Mouse (Mus musculus): ENCODE results near the gene Gm13696. TPM values are rescaled to one million over a fixed set of nuclear protein-coding genes. Genes with fewer than 3 reads are reported as not detected.

The Gm13696 gene
- not detected for polyA plus RNA-seq (2017; shearing (Covaris generic))

DNA sequence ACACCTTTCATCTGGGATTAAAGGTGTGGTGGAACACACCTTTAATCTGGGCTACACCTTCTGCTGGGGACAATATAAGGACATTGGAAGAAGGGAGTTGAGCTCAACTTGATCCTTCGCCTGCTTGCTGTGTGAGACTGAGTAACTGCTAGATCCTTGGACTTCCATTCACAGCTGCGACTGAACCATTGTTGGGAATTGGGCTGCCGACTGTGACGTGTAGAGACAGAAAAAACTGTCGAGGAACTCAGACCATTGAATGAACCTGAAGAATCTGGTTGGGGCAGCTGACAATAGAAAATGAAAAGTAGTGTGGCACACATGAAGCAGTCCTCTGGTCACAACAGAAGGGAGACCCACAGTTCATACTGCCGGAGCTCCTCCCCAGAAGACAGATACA is at the start of gene Gm13696:
TSS of gene Gm13696 (plus strand) at position 301 of the 400 bp plus-strand sequence.

DNA sequence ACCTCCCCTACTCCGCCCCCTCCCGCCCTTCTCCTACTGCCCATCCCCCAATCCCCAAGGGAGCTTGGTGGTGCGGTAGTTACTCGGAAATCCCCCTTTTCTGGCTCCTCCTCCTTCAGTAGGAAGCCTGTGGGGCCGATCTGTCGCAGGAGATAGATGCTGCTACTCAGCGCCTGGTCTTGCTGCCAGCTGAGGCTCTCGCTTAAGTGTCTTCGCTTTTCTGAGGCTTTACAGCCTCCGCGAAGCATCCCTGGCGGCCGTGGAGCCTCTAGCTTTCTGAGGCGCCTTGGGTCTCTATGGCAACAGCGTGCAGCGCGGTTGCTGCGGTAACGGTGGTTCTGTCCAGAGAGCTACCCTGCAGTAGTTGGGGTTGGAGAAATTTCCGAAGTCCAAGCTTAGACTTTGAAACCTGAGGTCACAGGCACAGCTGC is 32.0 kb upstream of the Gm13696 start, which contains the start of gene Zswim2:
TSS of gene Zswim2 (minus strand) at position 298 of the 431 bp plus-strand sequence.

DNA sequence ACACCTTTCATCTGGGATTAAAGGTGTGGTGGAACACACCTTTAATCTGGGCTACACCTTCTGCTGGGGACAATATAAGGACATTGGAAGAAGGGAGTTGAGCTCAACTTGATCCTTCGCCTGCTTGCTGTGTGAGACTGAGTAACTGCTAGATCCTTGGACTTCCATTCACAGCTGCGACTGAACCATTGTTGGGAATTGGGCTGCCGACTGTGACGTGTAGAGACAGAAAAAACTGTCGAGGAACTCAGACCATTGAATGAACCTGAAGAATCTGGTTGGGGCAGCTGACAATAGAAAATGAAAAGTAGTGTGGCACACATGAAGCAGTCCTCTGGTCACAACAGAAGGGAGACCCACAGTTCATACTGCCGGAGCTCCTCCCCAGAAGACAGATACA is 17.5 kb upstream of the Gm13696 start, which contains the start of gene Gm13698:
TSS of gene Gm13698 (plus strand) at position 301 of the 400 bp plus-strand sequence.

DNA sequence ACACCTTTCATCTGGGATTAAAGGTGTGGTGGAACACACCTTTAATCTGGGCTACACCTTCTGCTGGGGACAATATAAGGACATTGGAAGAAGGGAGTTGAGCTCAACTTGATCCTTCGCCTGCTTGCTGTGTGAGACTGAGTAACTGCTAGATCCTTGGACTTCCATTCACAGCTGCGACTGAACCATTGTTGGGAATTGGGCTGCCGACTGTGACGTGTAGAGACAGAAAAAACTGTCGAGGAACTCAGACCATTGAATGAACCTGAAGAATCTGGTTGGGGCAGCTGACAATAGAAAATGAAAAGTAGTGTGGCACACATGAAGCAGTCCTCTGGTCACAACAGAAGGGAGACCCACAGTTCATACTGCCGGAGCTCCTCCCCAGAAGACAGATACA is 11.7 kb upstream of the Gm13696 start, which contains the start of gene Gm13693:
TSS of gene Gm13693 (plus strand) at position 301 of the 400 bp plus-strand sequence.

DNA sequence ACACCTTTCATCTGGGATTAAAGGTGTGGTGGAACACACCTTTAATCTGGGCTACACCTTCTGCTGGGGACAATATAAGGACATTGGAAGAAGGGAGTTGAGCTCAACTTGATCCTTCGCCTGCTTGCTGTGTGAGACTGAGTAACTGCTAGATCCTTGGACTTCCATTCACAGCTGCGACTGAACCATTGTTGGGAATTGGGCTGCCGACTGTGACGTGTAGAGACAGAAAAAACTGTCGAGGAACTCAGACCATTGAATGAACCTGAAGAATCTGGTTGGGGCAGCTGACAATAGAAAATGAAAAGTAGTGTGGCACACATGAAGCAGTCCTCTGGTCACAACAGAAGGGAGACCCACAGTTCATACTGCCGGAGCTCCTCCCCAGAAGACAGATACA is 5.9 kb upstream of the Gm13696 start, which contains the start of gene Gm13695:
TSS of gene Gm13695 (plus strand) at position 301 of the 400 bp plus-strand sequence.

DNA sequence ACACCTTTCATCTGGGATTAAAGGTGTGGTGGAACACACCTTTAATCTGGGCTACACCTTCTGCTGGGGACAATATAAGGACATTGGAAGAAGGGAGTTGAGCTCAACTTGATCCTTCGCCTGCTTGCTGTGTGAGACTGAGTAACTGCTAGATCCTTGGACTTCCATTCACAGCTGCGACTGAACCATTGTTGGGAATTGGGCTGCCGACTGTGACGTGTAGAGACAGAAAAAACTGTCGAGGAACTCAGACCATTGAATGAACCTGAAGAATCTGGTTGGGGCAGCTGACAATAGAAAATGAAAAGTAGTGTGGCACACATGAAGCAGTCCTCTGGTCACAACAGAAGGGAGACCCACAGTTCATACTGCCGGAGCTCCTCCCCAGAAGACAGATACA is 5.7 kb downstream of the Gm13696 start, which contains the start of gene Gm13694:
TSS of gene Gm13694 (plus strand) at position 301 of the 400 bp plus-strand sequence.

DNA sequence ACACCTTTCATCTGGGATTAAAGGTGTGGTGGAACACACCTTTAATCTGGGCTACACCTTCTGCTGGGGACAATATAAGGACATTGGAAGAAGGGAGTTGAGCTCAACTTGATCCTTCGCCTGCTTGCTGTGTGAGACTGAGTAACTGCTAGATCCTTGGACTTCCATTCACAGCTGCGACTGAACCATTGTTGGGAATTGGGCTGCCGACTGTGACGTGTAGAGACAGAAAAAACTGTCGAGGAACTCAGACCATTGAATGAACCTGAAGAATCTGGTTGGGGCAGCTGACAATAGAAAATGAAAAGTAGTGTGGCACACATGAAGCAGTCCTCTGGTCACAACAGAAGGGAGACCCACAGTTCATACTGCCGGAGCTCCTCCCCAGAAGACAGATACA is 11.5 kb downstream of the Gm13696 start, which contains the start of gene Gm13697:
TSS of gene Gm13697 (plus strand) at position 301 of the 400 bp plus-strand sequence.

DNA sequence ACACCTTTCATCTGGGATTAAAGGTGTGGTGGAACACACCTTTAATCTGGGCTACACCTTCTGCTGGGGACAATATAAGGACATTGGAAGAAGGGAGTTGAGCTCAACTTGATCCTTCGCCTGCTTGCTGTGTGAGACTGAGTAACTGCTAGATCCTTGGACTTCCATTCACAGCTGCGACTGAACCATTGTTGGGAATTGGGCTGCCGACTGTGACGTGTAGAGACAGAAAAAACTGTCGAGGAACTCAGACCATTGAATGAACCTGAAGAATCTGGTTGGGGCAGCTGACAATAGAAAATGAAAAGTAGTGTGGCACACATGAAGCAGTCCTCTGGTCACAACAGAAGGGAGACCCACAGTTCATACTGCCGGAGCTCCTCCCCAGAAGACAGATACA is 17.3 kb downstream of the Gm13696 start, which contains the start of gene Gm13691:
TSS of gene Gm13691 (plus strand) at position 301 of the 400 bp plus-strand sequence.

Other genes with a start within 250 kb of the Gm13696 start
- 25.3 TPM for gene Itgav, start 248.7 kb upstream of the Gm13696 start, polyA plus RNA-seq (2017; shearing (Covaris generic))
- gene Fam171b, start 160.5 kb upstream of the Gm13696 start, polyA plus RNA-seq (2017; shearing (Covaris generic)), result 0.12 TPM
- not detected for gene Zswim2, start 31.9 kb upstream of the Gm13696 start, polyA plus RNA-seq (2017; shearing (Covaris generic))
- gene Gm13698, start 17.4 kb upstream of the Gm13696 start, polyA plus RNA-seq (2017; shearing (Covaris generic)), result not detected
- not detected for gene Gm13693, start 11.6 kb upstream of the Gm13696 start, polyA plus RNA-seq (2017; shearing (Covaris generic))
- gene Gm13695, start 5.8 kb upstream of the Gm13696 start, polyA plus RNA-seq (2017; shearing (Covaris generic)), result not detected
- gene Gm13694, start 5.8 kb downstream of the Gm13696 start, polyA plus RNA-seq (2017; shearing (Covaris generic)), result not detected
- not detected for gene Gm13697, start 11.6 kb downstream of the Gm13696 start, polyA plus RNA-seq (2017; shearing (Covaris generic))
- gene Gm13691, start 17.4 kb downstream of the Gm13696 start, polyA plus RNA-seq (2017; shearing (Covaris generic)), result not detected

Measured in naive thymus-derived CD4-positive, alpha-beta T cell, adult 5 months (primary cell).